Mouse (Mus musculus): ENCODE measurements around the gene Cpm. TPM values are rescaled to one million over a fixed set of nuclear protein-coding genes. Genes with fewer than 3 reads are reported as not detected.

Cpm gene
- polyA plus RNA-seq, 1 experiment from 2014 or later = 6.3 TPM

DNA sequence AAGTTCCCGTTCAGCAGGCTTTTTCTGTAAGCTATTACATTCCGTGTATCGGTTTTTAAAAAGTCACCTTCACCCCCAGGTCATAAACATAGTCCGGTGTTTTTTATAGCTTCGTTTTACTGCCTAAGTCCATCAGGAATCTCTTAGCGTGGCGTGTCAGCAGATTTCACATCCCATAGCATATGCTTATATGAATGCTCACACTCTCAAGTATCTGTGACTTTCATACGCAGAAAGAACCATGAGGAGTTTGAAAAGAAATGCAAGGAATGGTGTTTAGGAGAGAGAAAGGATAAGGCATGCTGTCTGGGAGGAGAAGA lies 15.1 kb downstream of the Cpm start:
- H3K36me3 ChIP-seq (ENCODE audit: control insufficient read depth, insufficient read depth, low read length) = no peaks in the 10 kb centered on the region
- ATAC-seq (ENCODE audit: low FRiP score) = no peak
- no peak for DNase-seq (ENCODE audit: low spot score)
- no peaks in the 10 kb centered on the region for H3K4me1 ChIP-seq (replicated peaks; ENCODE audit: control insufficient read depth, insufficient read depth, low read length)
- H3K27ac ChIP-seq (ENCODE audit: low read depth, low read length) = no peak overlapping the region
- no peaks in the 10 kb centered on the region for H3K27me3 ChIP-seq (ENCODE audit: control insufficient read depth, insufficient read depth, low read length)
- no peak overlapping the region for H3K4me3 ChIP-seq (ENCODE audit: low read depth, low read length)
- H3K9ac ChIP-seq (ENCODE audit: low read depth, low read length) = no peak overlapping the region
- H3K4me2 ChIP-seq (replicated peaks; ENCODE audit: low read depth, low read length) = no peak overlapping the region
- 92% methylated on average over 8 of the region's 8 CpGs for WGBS
- H3K9me3 ChIP-seq (ENCODE audit: control insufficient read depth, low read length) = no peaks in the 10 kb centered on the region

DNA sequence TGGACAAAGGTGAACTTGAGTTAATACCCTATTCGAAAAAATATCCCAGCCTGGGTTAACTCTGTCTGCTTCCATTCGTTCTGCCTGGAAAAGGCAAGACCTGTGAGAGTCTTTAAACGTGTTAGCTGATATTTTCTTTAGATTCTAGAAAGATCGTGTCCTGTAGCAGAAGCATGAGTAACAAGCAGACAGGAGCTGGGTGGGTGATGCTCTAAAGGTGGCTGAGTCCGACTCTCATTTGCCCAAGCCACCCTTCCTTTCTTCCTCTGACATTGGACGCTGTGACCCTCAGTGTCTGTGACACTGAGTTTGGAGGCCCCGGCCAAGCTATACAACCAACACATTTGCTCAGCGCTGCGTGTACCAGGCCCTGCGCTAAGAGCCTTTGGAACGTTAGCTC lies 15.5 kb downstream of the Cpm start:
- H3K4me2 ChIP-seq (replicated peaks; ENCODE audit: low read depth, low read length) = no peak overlapping the region
- no peak overlapping the region for H3K9ac ChIP-seq (ENCODE audit: low read depth, low read length)
- no peak overlapping the region for H3K27ac ChIP-seq (ENCODE audit: low read depth, low read length)
- H3K4me3 ChIP-seq (ENCODE audit: low read depth, low read length) = no peak overlapping the region
- H3K4me1 ChIP-seq (replicated peaks; ENCODE audit: control insufficient read depth, insufficient read depth, low read length) = no peaks in the 10 kb centered on the region
- H3K9me3 ChIP-seq (ENCODE audit: control insufficient read depth, low read length) = no peaks in the 10 kb centered on the region
- H3K27me3 ChIP-seq (ENCODE audit: control insufficient read depth, insufficient read depth, low read length) = no peaks in the 10 kb centered on the region
- ATAC-seq (ENCODE audit: low FRiP score) (no peak), DNase-seq (ENCODE audit: low spot score) (no peak)
- 89% methylated on average over 11 of the region's 11 CpGs for WGBS
- H3K36me3 ChIP-seq (ENCODE audit: control insufficient read depth, insufficient read depth, low read length) = no peaks in the 10 kb centered on the region

DNA sequence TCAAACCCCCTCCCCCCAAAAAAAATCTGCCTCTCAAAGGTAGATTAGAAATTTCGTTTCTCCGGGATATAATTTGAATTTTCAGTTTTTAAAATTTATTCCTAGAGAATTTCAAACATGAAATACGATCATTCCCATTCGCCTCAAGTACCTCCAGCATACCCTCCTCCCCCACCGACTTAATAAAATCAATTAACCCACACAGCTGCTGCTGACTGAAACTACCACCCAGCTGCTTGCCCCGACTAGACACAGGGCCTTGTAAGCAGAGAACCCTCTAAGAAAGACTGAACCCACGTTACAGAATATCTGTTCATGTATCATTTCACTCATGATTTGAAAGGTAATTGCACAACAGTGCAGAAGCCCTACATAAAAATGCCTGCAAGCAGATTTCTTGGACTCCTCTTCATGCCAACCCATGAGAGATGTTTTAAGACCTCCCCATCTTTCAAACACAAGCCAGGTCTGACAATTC lies 16.2 kb downstream of the Cpm start:
- Histone ChIP-seq H3K4me3 (ENCODE audit: low read depth, low read length) (no peak overlapping the region), H3K27ac (ENCODE audit: low read depth, low read length) (no peak overlapping the region), H3K4me2 (replicated peaks; ENCODE audit: low read depth, low read length) (no peak overlapping the region), H3K4me1 (replicated peaks; ENCODE audit: control insufficient read depth, insufficient read depth, low read length) (no peaks in the 10 kb centered on the region), H3K36me3 (ENCODE audit: control insufficient read depth, insufficient read depth, low read length) (no peaks in the 10 kb centered on the region), H3K9ac (ENCODE audit: low read depth, low read length) (no peak overlapping the region), H3K27me3 (ENCODE audit: control insufficient read depth, insufficient read depth, low read length) (no peaks in the 10 kb centered on the region), H3K9me3 (ENCODE audit: control insufficient read depth, low read length) (no peaks in the 10 kb centered on the region)
- no peak for ATAC-seq (ENCODE audit: low FRiP score)
- 77% methylated on average over 7 of the region's 7 CpGs for WGBS
- DNase-seq (ENCODE audit: low spot score) = no peak

DNA sequence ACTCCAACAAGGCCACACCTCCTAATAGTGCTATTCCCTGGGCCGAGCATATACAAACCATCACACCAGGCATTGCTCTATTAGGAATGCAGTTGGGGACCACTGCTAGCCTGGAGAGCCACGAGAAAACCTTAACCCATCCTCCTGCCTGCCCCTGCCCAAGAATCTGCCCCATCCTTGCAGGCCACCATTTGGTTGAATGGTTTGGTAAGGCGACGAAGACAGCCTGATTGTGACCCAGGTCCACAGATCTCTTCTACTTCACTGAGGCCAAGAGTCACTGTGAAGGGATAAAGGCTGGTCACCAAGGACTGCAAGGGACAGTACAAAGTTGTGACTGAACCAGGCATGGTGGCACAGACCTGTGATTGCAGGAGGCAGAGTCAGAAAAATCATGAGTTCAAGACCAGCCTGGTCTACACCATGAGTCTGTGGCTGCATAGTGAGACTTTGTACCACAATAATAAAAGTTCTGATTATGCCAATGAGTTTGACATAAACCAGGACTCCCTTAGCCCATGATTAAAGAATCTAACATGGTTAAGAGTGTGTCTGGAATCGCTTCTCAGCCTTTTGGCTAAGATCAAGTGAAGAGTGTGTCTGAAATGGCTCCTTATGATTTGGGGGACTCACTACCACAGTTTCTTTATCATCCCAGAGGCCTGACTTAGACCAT lies 17.3 kb downstream of the Cpm start:
- Histone ChIP-seq H3K27ac (ENCODE audit: low read depth, low read length) (no peak overlapping the region), H3K9ac (ENCODE audit: low read depth, low read length) (no peak overlapping the region), H3K4me1 (replicated peaks; ENCODE audit: control insufficient read depth, insufficient read depth, low read length) (no peaks in the 10 kb centered on the region), H3K4me2 (replicated peaks; ENCODE audit: low read depth, low read length) (no peak overlapping the region), H3K27me3 (ENCODE audit: control insufficient read depth, insufficient read depth, low read length) (no peaks in the 10 kb centered on the region), H3K9me3 (ENCODE audit: control insufficient read depth, low read length) (no peaks in the 10 kb centered on the region), H3K36me3 (ENCODE audit: control insufficient read depth, insufficient read depth, low read length) (no peaks in the 10 kb centered on the region), H3K4me3 (ENCODE audit: low read depth, low read length) (no peak overlapping the region)
- DNase-seq (ENCODE audit: low spot score) = no peak
- ATAC-seq (ENCODE audit: low FRiP score) = no peak
- WGBS = 93% methylated on average over 5 of the region's 5 CpGs

DNA sequence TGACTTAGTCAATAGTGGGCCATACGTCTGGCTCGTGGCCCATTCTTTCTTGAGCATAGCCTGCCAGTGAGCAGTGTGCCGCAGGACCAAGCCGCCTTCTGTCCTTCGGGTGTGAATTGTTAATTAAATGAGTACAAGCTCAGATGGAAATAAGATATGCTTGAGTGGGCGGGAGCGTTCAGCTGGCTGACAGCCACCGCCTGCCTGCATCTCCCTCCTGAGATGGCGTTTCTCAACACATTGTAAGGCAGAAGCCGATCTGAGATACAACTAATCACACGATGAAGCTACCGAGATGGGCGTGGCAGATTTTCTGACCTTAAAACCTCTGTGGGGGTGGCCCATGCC lies 17.8 kb downstream of the Cpm start:
- H3K9me3 ChIP-seq (ENCODE audit: control insufficient read depth, low read length) = no peaks in the 10 kb centered on the region
- ATAC-seq (ENCODE audit: low FRiP score) (peak; percentile 77), DNase-seq (ENCODE audit: low spot score) (peak; percentile 27)
- H3K27ac ChIP-seq (ENCODE audit: low read depth, low read length) = no peak overlapping the region
- H3K4me1 ChIP-seq (replicated peaks; ENCODE audit: control insufficient read depth, insufficient read depth, low read length) = no peaks in the 10 kb centered on the region
- no peak overlapping the region for H3K9ac ChIP-seq (ENCODE audit: low read depth, low read length)
- WGBS = 57% methylated on average over 13 of the region's 13 CpGs
- H3K4me2 ChIP-seq (replicated peaks; ENCODE audit: low read depth, low read length) = no peak overlapping the region
- H3K27me3 ChIP-seq (ENCODE audit: control insufficient read depth, insufficient read depth, low read length) = no peaks in the 10 kb centered on the region
- H3K36me3 ChIP-seq (ENCODE audit: control insufficient read depth, insufficient read depth, low read length) = no peaks in the 10 kb centered on the region
- no peak overlapping the region for H3K4me3 ChIP-seq (ENCODE audit: low read depth, low read length)

DNA sequence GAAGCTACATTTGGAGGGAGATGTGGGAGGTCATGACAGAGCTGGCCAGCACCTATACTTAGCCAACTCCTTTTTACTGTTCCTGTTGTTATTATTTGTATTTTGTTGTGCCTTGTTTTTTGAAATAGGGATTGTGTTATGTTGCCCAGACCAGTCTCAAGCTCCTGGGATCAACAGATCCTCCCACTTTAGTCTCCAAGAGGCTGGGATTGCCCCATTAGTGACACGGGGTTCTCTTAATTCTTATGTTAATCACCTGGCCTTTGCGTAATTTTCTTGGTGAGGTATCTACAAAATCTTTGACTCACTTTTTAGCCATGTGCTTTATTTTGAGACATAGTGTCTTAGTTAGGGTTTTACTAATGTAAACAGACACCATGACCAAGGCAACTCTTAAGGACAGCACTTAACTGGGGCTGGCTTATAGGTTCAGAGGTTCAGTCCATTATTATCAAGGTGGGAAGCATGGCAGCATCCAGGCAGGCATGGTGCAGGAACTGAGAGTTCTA lies 18.7 kb downstream of the Cpm start:
- ATAC-seq (ENCODE audit: low FRiP score) (no peak), DNase-seq (ENCODE audit: low spot score) (no peak)
- Histone ChIP-seq H3K36me3 (ENCODE audit: control insufficient read depth, insufficient read depth, low read length) (no peaks in the 10 kb centered on the region), H3K4me1 (replicated peaks; ENCODE audit: control insufficient read depth, insufficient read depth, low read length) (no peaks in the 10 kb centered on the region), H3K27me3 (ENCODE audit: control insufficient read depth, insufficient read depth, low read length) (no peaks in the 10 kb centered on the region), H3K9me3 (ENCODE audit: control insufficient read depth, low read length) (no peaks in the 10 kb centered on the region), H3K4me3 (ENCODE audit: low read depth, low read length) (no peak overlapping the region), H3K27ac (ENCODE audit: low read depth, low read length) (no peak overlapping the region), H3K9ac (ENCODE audit: low read depth, low read length) (no peak overlapping the region), H3K4me2 (replicated peaks; ENCODE audit: low read depth, low read length) (no peak overlapping the region)
- 82% methylated on average over 2 of the region's 2 CpGs for WGBS

DNA sequence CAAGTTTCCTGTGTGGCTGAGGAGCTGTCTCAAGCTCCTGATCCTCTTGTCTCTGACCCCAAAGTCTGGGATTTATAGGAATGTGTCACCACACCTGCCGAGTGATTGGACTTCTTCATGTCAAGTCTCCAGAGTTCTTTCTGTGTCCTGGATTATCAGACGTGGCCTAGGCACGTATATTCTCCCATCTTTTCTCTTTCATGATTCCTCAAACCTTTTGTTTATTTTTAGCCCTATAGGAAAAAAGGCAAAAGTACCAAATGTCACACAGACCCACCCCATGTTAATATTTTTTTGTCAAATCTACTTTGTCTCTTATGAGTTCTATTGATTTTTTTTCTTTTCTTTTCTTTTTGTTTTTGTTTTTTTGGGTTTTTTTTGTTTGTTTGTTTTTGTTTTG lies 19.3 kb downstream of the Cpm start:
- 83% methylated on average over 3 of the region's 3 CpGs for WGBS
- Histone ChIP-seq H3K36me3 (ENCODE audit: control insufficient read depth, insufficient read depth, low read length) (no peaks in the 10 kb centered on the region), H3K27ac (ENCODE audit: low read depth, low read length) (no peak overlapping the region), H3K9ac (ENCODE audit: low read depth, low read length) (no peak overlapping the region), H3K4me2 (replicated peaks; ENCODE audit: low read depth, low read length) (no peak overlapping the region), H3K27me3 (ENCODE audit: control insufficient read depth, insufficient read depth, low read length) (no peaks in the 10 kb centered on the region), H3K9me3 (ENCODE audit: control insufficient read depth, low read length) (no peaks in the 10 kb centered on the region), H3K4me1 (replicated peaks; ENCODE audit: control insufficient read depth, insufficient read depth, low read length) (no peaks in the 10 kb centered on the region), H3K4me3 (ENCODE audit: low read depth, low read length) (no peak overlapping the region)
- ATAC-seq (ENCODE audit: low FRiP score) = no peak
- DNase-seq (ENCODE audit: low spot score) = no peak

DNA sequence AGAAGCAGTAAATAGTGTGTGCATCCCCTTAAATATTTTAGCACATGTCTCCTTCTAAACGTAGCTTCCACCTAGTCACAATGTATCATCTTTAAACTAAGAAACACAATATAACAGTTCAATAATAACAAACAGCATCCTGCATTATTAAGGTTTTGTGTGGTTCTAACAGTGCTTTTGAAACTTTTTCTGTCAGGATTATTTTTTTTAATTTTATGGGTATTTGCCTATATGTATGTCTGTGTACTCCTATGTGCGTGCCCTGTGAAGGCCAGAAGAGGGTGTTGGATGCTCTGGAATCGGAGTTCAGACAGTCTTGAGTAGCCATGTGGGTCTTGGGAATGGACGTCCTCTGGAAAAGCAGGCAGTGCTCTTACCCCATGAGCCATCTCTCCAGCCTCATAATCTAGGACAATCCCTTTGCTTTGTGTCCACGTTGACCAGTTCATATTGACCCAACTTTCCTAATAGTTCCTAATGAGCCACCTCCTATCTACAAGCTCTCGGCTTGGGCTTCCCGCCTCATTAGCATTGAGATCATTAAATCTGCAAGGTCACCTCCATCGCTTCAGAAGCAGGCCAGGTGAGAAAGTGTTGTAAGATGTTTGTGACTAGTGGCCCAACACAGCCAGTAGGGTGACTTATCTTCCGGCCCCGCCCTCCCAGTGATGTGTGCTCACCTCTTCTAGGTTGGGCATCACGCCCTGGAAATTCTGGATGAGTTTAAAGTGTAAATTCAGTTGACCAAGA lies 20.2 kb downstream of the Cpm start:
- H3K4me2 ChIP-seq (replicated peaks; ENCODE audit: low read depth, low read length) = no peak overlapping the region
- H3K27ac ChIP-seq (ENCODE audit: low read depth, low read length) = no peak overlapping the region
- no peak for ATAC-seq (ENCODE audit: low FRiP score)
- H3K4me1 ChIP-seq (replicated peaks; ENCODE audit: control insufficient read depth, insufficient read depth, low read length) = no peaks in the 10 kb centered on the region
- no peaks in the 10 kb centered on the region for H3K9me3 ChIP-seq (ENCODE audit: control insufficient read depth, low read length)
- no peak overlapping the region for H3K4me3 ChIP-seq (ENCODE audit: low read depth, low read length)
- no peak overlapping the region for H3K9ac ChIP-seq (ENCODE audit: low read depth, low read length)
- no peaks in the 10 kb centered on the region for H3K27me3 ChIP-seq (ENCODE audit: control insufficient read depth, insufficient read depth, low read length)
- WGBS = 84% methylated on average over 11 of the region's 11 CpGs
- no peaks in the 10 kb centered on the region for H3K36me3 ChIP-seq (ENCODE audit: control insufficient read depth, insufficient read depth, low read length)
- no peak for DNase-seq (ENCODE audit: low spot score)

DNA sequence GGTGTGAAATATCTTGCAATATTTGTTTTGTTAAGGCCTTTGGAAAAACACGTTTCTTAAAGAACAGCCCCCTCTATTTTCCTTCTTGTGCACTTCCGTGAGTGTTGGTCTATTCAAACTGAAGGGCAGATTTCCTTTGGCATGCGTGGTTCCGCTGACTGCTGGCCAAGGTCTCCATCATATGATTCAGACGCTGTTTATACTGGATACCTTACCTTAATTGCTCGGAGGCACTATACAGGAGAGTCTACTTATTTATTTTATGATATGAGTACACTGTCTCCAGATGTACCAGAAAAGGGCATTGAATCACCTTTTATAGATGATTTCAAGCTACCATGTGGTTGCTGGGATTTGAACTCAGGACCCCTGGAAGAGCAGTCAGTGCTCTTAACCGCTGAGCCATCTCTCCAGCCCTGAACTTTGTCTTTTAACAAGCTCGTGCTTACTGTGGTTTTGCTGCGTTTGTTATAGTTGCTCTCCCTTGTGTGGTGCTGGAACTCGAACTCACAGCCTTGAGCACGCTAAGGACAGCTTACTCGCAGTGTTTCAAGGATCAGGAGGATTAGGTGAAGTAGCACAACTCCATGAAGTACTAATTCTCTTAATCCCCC lies 20.8 kb downstream of the Cpm start:
- H3K36me3 ChIP-seq (ENCODE audit: control insufficient read depth, insufficient read depth, low read length) = no peaks in the 10 kb centered on the region
- no peak overlapping the region for H3K4me3 ChIP-seq (ENCODE audit: low read depth, low read length)
- H3K27me3 ChIP-seq (ENCODE audit: control insufficient read depth, insufficient read depth, low read length) = no peaks in the 10 kb centered on the region
- H3K4me1 ChIP-seq (replicated peaks; ENCODE audit: control insufficient read depth, insufficient read depth, low read length) = no peaks in the 10 kb centered on the region
- 93% methylated on average over 12 of the region's 12 CpGs for WGBS
- ATAC-seq (ENCODE audit: low FRiP score) (no peak), DNase-seq (ENCODE audit: low spot score) (no peak)
- H3K9me3 ChIP-seq (ENCODE audit: control insufficient read depth, low read length) = no peaks in the 10 kb centered on the region
- no peak overlapping the region for H3K4me2 ChIP-seq (replicated peaks; ENCODE audit: low read depth, low read length)
- no peak overlapping the region for H3K27ac ChIP-seq (ENCODE audit: low read depth, low read length)
- H3K9ac ChIP-seq (ENCODE audit: low read depth, low read length) = no peak overlapping the region

Measured in hindbrain, embryonic 11.5 days (tissue).